Mouse (Mus musculus): Measurements from ENCODE around the gene Gnas. TPM values are rescaled to one million over a fixed set of nuclear protein-coding genes. Genes with fewer than 3 reads are reported as not detected.
"Not testable (repeated sequence)": the region's sequence is repeated elsewhere in the genome, so short reads cannot be mapped to it uniquely, and the experiment has no call there.

Gnas gene
- polyA plus RNA-seq, 1 experiment from 2014 or later = 565 TPM

GRCm38 (mm10) chr2:174311613-174312012, 27.5 kb downstream of the Gnas start:
- H3K9me3 ChIP-seq (replicated peaks) = no peaks in the 10 kb centered on the region
- ATAC-seq = no peak
- H3K9ac ChIP-seq = no peak overlapping the region
- peaks cover 7% of the 10 kb centered on the region; the same call in 1 of the 2 replicates for H3K27me3 ChIP-seq (replicated peaks)
- H3K36me3 ChIP-seq = no peaks in the 10 kb centered on the region
- WGBS (ENCODE audit: insufficient replicate concordance) = 66% methylated on average over 1 of the region's 1 CpGs
- no peak overlapping the region for H3K4me2 ChIP-seq
- no peak overlapping the region for H3K4me3 ChIP-seq
- no peak overlapping the region for H3K27ac ChIP-seq
- H3K4me1 ChIP-seq = peaks cover 11% of the 10 kb centered on the region; the same call in 1 of the 2 replicates

GRCm38 (mm10) chr2:174312118-174312647, 28.1 kb downstream of the Gnas start:
- WGBS (ENCODE audit: insufficient replicate concordance) = 39% methylated on average over 4 of the region's 4 CpGs
- H3K4me1 ChIP-seq = peaks cover 11% of the 10 kb centered on the region; the same call in 1 of the 2 replicates
- peak; percentile 70 for ATAC-seq
- peaks cover 3% of the 10 kb centered on the region; the same call in 1 of the 2 replicates for H3K27me3 ChIP-seq (replicated peaks)
- no peak overlapping the region for H3K4me2 ChIP-seq
- H3K4me3 ChIP-seq = no peak overlapping the region
- H3K9me3 ChIP-seq (replicated peaks) = no peaks in the 10 kb centered on the region
- no peak overlapping the region for H3K9ac ChIP-seq
- H3K36me3 ChIP-seq = no peaks in the 10 kb centered on the region
- no peak overlapping the region for H3K27ac ChIP-seq

GRCm38 (mm10) chr2:174312661-174313060, 28.5 kb downstream of the Gnas start:
- 78% methylated on average over 2 of the region's 2 CpGs for WGBS (ENCODE audit: insufficient replicate concordance)

GRCm38 (mm10) chr2:174315445-174315844, 31.3 kb downstream of the Gnas start:
- not testable (repeated sequence) for H3K36me3 ChIP-seq; H3K27ac ChIP-seq; H3K9ac ChIP-seq; H3K4me3 ChIP-seq; H3K27me3 ChIP-seq (replicated peaks); ATAC-seq; H3K4me2 ChIP-seq; H3K9me3 ChIP-seq (replicated peaks)
- H3K4me1 ChIP-seq = peaks cover 11% of the 10 kb centered on the region; the same call in 1 of the 2 replicates

More at GRCm38 (mm10) chr2:174312661-174313060, 28.5 kb downstream of the Gnas start:
- H3K9me3 ChIP-seq (replicated peaks) = no peaks in the 10 kb centered on the region
- no peaks in the 10 kb centered on the region for H3K36me3 ChIP-seq
- H3K9ac ChIP-seq = no peak overlapping the region
- H3K4me1 ChIP-seq = peaks cover 11% of the 10 kb centered on the region; the same call in 1 of the 2 replicates
- H3K27me3 ChIP-seq (replicated peaks) = peaks cover 3% of the 10 kb centered on the region; the same call in 1 of the 2 replicates
- H3K27ac ChIP-seq = no peak overlapping the region
- no peak overlapping the region for H3K4me3 ChIP-seq
- H3K4me2 ChIP-seq = no peak overlapping the region
- no peak for ATAC-seq

GRCm38 (mm10) chr2:174316661-174317060, 32.5 kb downstream of the Gnas start:
- Histone ChIP-seq H3K4me2 (no peak overlapping the region), H3K27ac (no peak overlapping the region)
- no peak for ATAC-seq

GRCm38 (mm10) chr2:174325989-174326388, 41.9 kb downstream of the Gnas start:
- peak overlapping the region; percentile 97 for H3K4me3 ChIP-seq
- WGBS (ENCODE audit: insufficient replicate concordance) = 66% methylated on average over 4 of the region's 4 CpGs
- H3K4me2 ChIP-seq = peak overlapping the region; percentile 100
- H3K9me3 ChIP-seq (replicated peaks) = 0 out of 2 replicates have a peak, but pooled peaks cover 12% of the 10 kb centered on the region
- no peak overlapping the region for H3K27ac ChIP-seq
- no peak overlapping the region for H3K9ac ChIP-seq
- ATAC-seq = no peak
- 0 out of 2 replicates have a peak, but pooled peaks cover 7% of the 10 kb centered on the region for H3K27me3 ChIP-seq (replicated peaks)
- peaks cover 18% of the 10 kb centered on the region for H3K4me1 ChIP-seq
- H3K36me3 ChIP-seq = peaks cover 4% of the 10 kb centered on the region; the same call in 1 of the 2 replicates

More at GRCm38 (mm10) chr2:174316661-174317060, 32.5 kb downstream of the Gnas start:
- H3K9me3 ChIP-seq (replicated peaks) = no peaks in the 10 kb centered on the region
- no peaks in the 10 kb centered on the region for H3K36me3 ChIP-seq
- H3K9ac ChIP-seq = no peak overlapping the region
- H3K4me3 ChIP-seq = no peak overlapping the region
- no peaks in the 10 kb centered on the region for H3K27me3 ChIP-seq (replicated peaks)
- peaks cover 6% of the 10 kb centered on the region; the same call in 1 of the 2 replicates for H3K4me1 ChIP-seq
- WGBS (ENCODE audit: insufficient replicate concordance) = 77% methylated on average over 9 of the region's 9 CpGs

GRCm38 (mm10) chr2:174326481-174326880, 42.4 kb downstream of the Gnas start:
- H3K27me3 ChIP-seq (replicated peaks) = 0 out of 2 replicates have a peak, but pooled peaks cover 7% of the 10 kb centered on the region
- H3K9ac ChIP-seq = peak overlapping the region; percentile 98
- H3K4me2 ChIP-seq = peak overlapping the region; percentile 100
- 59% methylated on average over 8 of the region's 8 CpGs for WGBS (ENCODE audit: insufficient replicate concordance)
- H3K36me3 ChIP-seq = peaks cover 4% of the 10 kb centered on the region; the same call in 1 of the 2 replicates
- no peak overlapping the region for H3K27ac ChIP-seq
- peak overlapping the region; percentile 97 for H3K4me3 ChIP-seq
- ATAC-seq = no peak
- peaks cover 22% of the 10 kb centered on the region for H3K4me1 ChIP-seq
- 0 out of 2 replicates have a peak, but pooled peaks cover 12% of the 10 kb centered on the region for H3K9me3 ChIP-seq (replicated peaks)

- ATAC-seq = peak; percentile 68
- Histone ChIP-seq H3K9ac (peak overlapping the region; percentile 98), H3K9me3 (replicated peaks) (0 out of 2 replicates have a peak, but pooled peaks cover 12% of the 10 kb centered on the region), H3K4me2 (peak overlapping the region; percentile 100), H3K36me3 (peaks cover 7% of the 10 kb centered on the region; the same call in 1 of the 2 replicates), H3K4me1 (peaks cover 32% of the 10 kb centered on the region), H3K27ac (peak overlapping the region; percentile 92), H3K27me3 (replicated peaks) (0 out of 2 replicates have a peak, but pooled peaks cover 7% of the 10 kb centered on the region), H3K4me3 (peak overlapping the region; percentile 97)
- 52% methylated on average over 64 of the region's 64 CpGs for WGBS (ENCODE audit: insufficient replicate concordance)
Observed at GRCm38 (mm10) chr2:174327295-174327981, 43.3 kb downstream of the Gnas start.

- peak overlapping the region; percentile 97 for H3K4me3 ChIP-seq
- H3K4me2 ChIP-seq = peak overlapping the region; percentile 100
- peak overlapping the region; percentile 92 for H3K27ac ChIP-seq
- H3K4me1 ChIP-seq = peaks cover 42% of the 10 kb centered on the region
- no peak for ATAC-seq
- H3K9me3 ChIP-seq (replicated peaks) = 0 out of 2 replicates have a peak, but pooled peaks cover 12% of the 10 kb centered on the region
- H3K27me3 ChIP-seq (replicated peaks) = 0 out of 2 replicates have a peak, but pooled peaks cover 7% of the 10 kb centered on the region
- peak overlapping the region; percentile 98 for H3K9ac ChIP-seq
- WGBS (ENCODE audit: insufficient replicate concordance) = 40% methylated on average over 46 of the region's 46 CpGs
- H3K36me3 ChIP-seq = 0 out of 2 replicates have a peak, but pooled peaks cover 3% of the 10 kb centered on the region
Observed at GRCm38 (mm10) chr2:174328358-174328905, 44.3 kb downstream of the Gnas start.

GRCm38 (mm10) chr2:174328926-174329662, 45.0 kb downstream of the Gnas start:
- H3K27me3 ChIP-seq (replicated peaks) = 0 out of 2 replicates have a peak, but pooled peaks cover 7% of the 10 kb centered on the region
- H3K9ac ChIP-seq = peak overlapping the region; percentile 98
- peak overlapping the region; percentile 100 for H3K4me2 ChIP-seq
- peak overlapping the region; percentile 97 for H3K4me3 ChIP-seq
- peak; percentile 4; the same call in 1 of the 2 replicates for ATAC-seq
- peaks cover 9% of the 10 kb centered on the region for H3K36me3 ChIP-seq
- H3K4me1 ChIP-seq = peaks cover 48% of the 10 kb centered on the region
- H3K9me3 ChIP-seq (replicated peaks) = 0 out of 2 replicates have a peak, but pooled peaks cover 12% of the 10 kb centered on the region
- H3K27ac ChIP-seq = peak overlapping the region; percentile 92
- WGBS (ENCODE audit: insufficient replicate concordance) = 21% methylated on average over 58 of the region's 58 CpGs

Measured in liver, embryonic 12.5 days (tissue).